Mouse (Mus musculus): ENCODE data around the gene H2-Eb2.

GRCm38 (mm10) chr17:34325436-34325835 lies at the start of gene H2-Eb2:
- no peak for TF ChIP-seq EP300 (IDR thresholded peaks at IDR 0.05; ENCODE audit: low read depth)
- TF ChIP-seq CTCF (IDR thresholded peaks at IDR 0.05; ENCODE audit: low read depth) = no peak
